Mouse (Mus musculus) bone marrow, adult 2 months (tissue): ENCODE data around the gene Gm28305.
A peak's percentile ranks its signal among the peaks of the same experiment; 100 is the strongest.

ENCODE experiments used
- CTCF ChIP-seq: fragments of 200-500 bp; IDR thresholded peaks from 2 replicates; pipeline ENCODE4 v1.5.1; 2011; ENCODE audit warnings: low read length, control low read depth; ENCODE audit not compliant: control insufficient read depth, insufficient read depth
- POLR2A ChIP-seq: fragments of 200-500 bp; IDR thresholded peaks from 2 replicates; pipeline ENCODE4 v1.6.1; 2011; ENCODE audit warnings: low read depth, mild to moderate bottlenecking, control low read depth, low read length, borderline replicate concordance; ENCODE audit not compliant: control insufficient read depth

DNA sequence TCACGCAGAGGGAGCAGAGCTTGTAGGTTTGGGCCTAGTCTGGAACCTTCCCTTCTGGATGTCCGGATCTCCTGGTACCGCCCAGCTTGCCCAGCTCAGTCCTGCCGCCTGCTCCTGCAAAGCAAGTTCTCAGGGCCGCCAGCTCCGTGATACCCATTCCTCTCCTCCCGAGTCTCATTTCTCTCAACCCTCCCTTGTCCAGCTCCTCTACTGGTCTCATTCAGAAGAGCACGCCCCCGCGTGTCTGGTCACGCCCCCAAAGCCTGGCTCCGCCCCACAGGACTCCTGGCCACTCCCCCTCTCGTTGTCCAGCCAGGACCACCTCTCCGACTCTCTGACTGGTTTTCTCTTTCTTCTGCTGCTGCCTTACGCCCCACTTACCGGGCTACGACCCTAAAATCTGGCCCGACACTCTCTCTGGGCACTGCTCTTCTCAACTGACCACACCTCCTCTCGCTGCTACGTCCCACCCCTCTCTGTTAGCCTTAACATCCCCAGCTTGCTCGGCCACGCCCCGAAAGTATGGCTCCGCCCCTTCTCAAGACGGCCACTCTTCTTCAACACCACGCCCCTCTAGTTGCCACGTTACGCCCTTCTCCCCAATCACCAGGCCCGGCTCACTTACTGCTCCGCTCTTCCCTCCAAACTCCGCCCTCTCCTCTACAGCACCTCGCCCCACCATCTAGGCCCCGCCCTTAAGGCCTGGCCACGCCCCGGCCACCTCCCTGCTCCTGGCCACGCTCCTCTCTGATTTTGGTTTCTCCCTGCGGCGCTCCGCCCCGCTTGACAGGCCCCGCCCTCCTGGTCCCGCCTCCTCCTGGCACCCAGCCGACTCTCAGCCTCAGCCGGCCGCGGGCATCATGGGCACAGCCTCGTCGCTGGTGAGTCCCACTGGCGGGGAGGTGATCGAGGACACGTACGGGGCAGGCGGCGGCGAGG, 38.3 kb upstream of the Gm28305 start, which contains the start of gene Nphp3:
- no peak for TF ChIP-seq CTCF
- TF ChIP-seq POLR2A, result peak; percentile 55; the same call in 1 of the 2 replicates
